Mouse (Mus musculus) liver, postnatal 0 days (tissue): ENCODE results near the gene Tmem151b.
A peak's percentile ranks its signal among the peaks of the same experiment; 100 is the strongest.

Source experiments
- CTCF ChIP-seq: sonication (generic); IDR thresholded peaks from 2 replicates; pipeline ENCODE4 v1.5.1; 2016; ENCODE audit warnings: antibody characterized with exemption, low read depth
- EP300 ChIP-seq: IDR thresholded peaks from 2 replicates; pipeline ENCODE4 v1.6.1; 2016; ENCODE audit warnings: antibody characterized with exemption, low read depth, mild to moderate bottlenecking

GRCm38 (mm10) chr17:45593479-45593878, 44.0 kb upstream of the Tmem151b start:
- peak; percentile 31 for TF ChIP-seq CTCF
- peak; percentile 53; the same call in 1 of the 2 replicates for TF ChIP-seq EP300
